Mouse (Mus musculus): ENCODE results near the gene Rnls.

DNA sequence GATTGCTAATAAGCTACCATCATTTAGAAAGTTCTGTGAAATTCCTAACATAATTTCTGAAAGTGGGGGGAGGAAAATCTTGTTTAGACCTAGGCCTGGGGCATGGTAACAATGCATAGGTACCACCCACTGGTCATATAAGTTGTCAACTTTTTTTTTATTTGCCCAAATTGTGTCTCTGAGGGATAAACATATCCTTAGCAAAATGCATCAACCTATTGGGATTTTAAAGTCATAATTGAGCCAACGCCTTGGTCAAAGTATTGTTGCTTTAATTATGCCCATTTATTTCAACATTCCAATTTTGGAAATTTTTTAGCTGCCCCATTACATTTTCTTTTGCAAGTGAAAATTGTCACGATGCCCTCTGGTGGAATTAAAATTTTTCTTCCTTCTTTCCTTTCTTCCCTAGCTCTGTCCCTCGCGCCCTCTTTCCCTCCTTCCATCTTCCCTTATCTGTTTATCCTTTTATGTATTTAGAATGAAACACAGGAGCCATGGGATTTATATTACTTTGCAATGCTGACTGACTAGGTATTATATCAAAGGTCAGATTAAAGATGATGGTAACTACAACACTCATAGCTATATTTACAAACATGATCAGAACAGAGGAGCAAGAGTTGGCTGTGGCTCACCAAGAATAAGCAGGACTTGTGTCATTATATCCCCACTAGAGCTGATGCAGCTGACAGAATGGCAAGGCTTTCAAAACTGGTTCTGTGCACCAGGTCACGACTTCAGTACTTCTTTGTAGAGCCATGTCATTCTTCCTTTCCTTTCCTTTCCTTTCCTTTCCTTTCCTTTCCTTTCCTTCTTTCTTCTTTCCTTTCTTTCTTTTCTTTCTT, 166.0 kb downstream of the Rnls start:
- no peak for TF ChIP-seq CTCF (conservative IDR thresholded peaks at IDR 0.05; ENCODE audit: insufficient read depth, insufficient read length, low read depth, low read length)
- no peak for TF ChIP-seq POLR2A (IDR thresholded peaks at IDR 0.05; ENCODE audit: low read depth, low read length)

Data from kidney, adult 2 months (tissue).